In genomic region chr15:62439211-62439610, GRCm38 (mm10) we compare ENCODE assay signal across 16 mouse cellular contexts.
DNase-seq lines count a peak whose midpoint lies in the region; ATAC-seq and TF ChIP-seq lines count a peak whose summit lies in the region.
"Had no signal": no experiment of that assay in that cellular context is flagged by ENCODE, and none has a peak within 500 bp of the region (broad histone marks: within the 10 kb centered on the region; RNA-seq: fewer than 3 reads in every experiment).

No protein-coding gene starts in this region.

- H3K4me1 ChIP-seq in hindbrain, postnatal 0 days (ENCODE audit: insufficient read depth, low read length), result 0 out of 2 replicates have a peak, but pooled peaks cover 5% of the 10 kb centered on the region
- H3K4me1 ChIP-seq in hindbrain, embryonic 10.5 days (replicated peaks), result no peaks in the 10 kb centered on the region
- no peaks in the 10 kb centered on the region for H3K4me1 ChIP-seq in liver, postnatal 0 days (ENCODE audit: insufficient read depth)
- no peaks in the 10 kb centered on the region for H3K4me1 ChIP-seq in forebrain, postnatal 0 days (ENCODE audit: insufficient read depth)
- H3K4me1 ChIP-seq: embryonic facial prominence, embryonic 12.5 days; lung, embryonic 15.5 days; megakaryocyte, embryonic 14.5 days had no signal

- H3K4me2 ChIP-seq in hindbrain, postnatal 0 days (ENCODE audit: low read depth, low read length), result no peak overlapping the region
- no peak overlapping the region for H3K4me2 ChIP-seq in liver, postnatal 0 days (ENCODE audit: low read depth, low read length)
- H3K4me2 ChIP-seq in forebrain, postnatal 0 days (ENCODE audit: low read depth), result no peak overlapping the region
- H3K4me2 ChIP-seq: embryonic facial prominence, embryonic 12.5 days; heart, embryonic 11.5 days; lung, embryonic 15.5 days had no signal

- no peaks in the 10 kb centered on the region for H3K9me3 ChIP-seq in hindbrain, postnatal 0 days (ENCODE audit: low read length)
- H3K9me3 ChIP-seq in hindbrain, embryonic 10.5 days, result no peaks in the 10 kb centered on the region
- no peaks in the 10 kb centered on the region for H3K9me3 ChIP-seq in liver, postnatal 0 days (ENCODE audit: low read length)
- no peaks in the 10 kb centered on the region for H3K9me3 ChIP-seq in forebrain, postnatal 0 days (ENCODE audit: low read length)
- H3K9me3 ChIP-seq: embryonic facial prominence, embryonic 12.5 days; lung, embryonic 15.5 days; megakaryocyte, embryonic 14.5 days had no signal

- WGBS in hindbrain, postnatal 0 days, result 45% methylated on average over 5 of the region's 5 CpGs
- 90% methylated on average over 5 of the region's 5 CpGs for WGBS in hindbrain, embryonic 10.5 days
- WGBS in liver, postnatal 0 days (ENCODE audit: insufficient replicate concordance), result 54% methylated on average over 5 of the region's 5 CpGs
- 61% methylated on average over 5 of the region's 5 CpGs for WGBS in forebrain, postnatal 0 days

- TF ChIP-seq CTCF in hindbrain, postnatal 0 days (IDR thresholded peaks at IDR 0.05; ENCODE audit: low read depth), result no peak
- no peak for TF ChIP-seq CTCF in liver, postnatal 0 days (IDR thresholded peaks at IDR 0.05; ENCODE audit: low read depth)
- no peak for TF ChIP-seq CTCF in forebrain, postnatal 0 days (IDR thresholded peaks at IDR 0.05; ENCODE audit: low read depth)

- no peak for TF ChIP-seq EP300 in liver, postnatal 0 days (IDR thresholded peaks at IDR 0.05; ENCODE audit: low read depth)

- no peak overlapping the region for H3K27ac ChIP-seq in hindbrain, postnatal 0 days
- H3K27ac ChIP-seq in hindbrain, embryonic 10.5 days, result no peak overlapping the region
- no peak overlapping the region for H3K27ac ChIP-seq in liver, postnatal 0 days (ENCODE audit: low read depth)
- no peak overlapping the region for H3K27ac ChIP-seq in forebrain, postnatal 0 days (ENCODE audit: low read depth, low read length)
- H3K27ac ChIP-seq: embryonic facial prominence, embryonic 12.5 days; lung, embryonic 15.5 days had no signal

- H3K4me3 ChIP-seq in hindbrain, postnatal 0 days (ENCODE audit: low read length), result no peak overlapping the region
- H3K4me3 ChIP-seq in hindbrain, embryonic 10.5 days, result no peak overlapping the region
- no peak overlapping the region for H3K4me3 ChIP-seq in liver, postnatal 0 days (ENCODE audit: low read depth, low read length)
- H3K4me3 ChIP-seq in forebrain, postnatal 0 days (ENCODE audit: low read depth, low read length), result no peak overlapping the region
- H3K4me3 ChIP-seq: embryonic facial prominence, embryonic 12.5 days; lung, embryonic 15.5 days; megakaryocyte, embryonic 14.5 days had no signal

- ATAC-seq in hindbrain, postnatal 0 days, result no peak
- ATAC-seq in liver, postnatal 0 days, result no peak
- no peak for ATAC-seq in forebrain, postnatal 0 days
- ATAC-seq: intestine, embryonic 16.5 days had no signal

- H3K9ac ChIP-seq in hindbrain, postnatal 0 days (replicated peaks; ENCODE audit: low read length), result no peak overlapping the region
- no peak overlapping the region for H3K9ac ChIP-seq in liver, postnatal 0 days (replicated peaks)
- no peak overlapping the region for H3K9ac ChIP-seq in forebrain, postnatal 0 days
- H3K9ac ChIP-seq: embryonic facial prominence, embryonic 12.5 days; lung, embryonic 15.5 days had no signal

- peak; percentile 52 for DNase-seq in hindbrain, postnatal 0 days (ENCODE audit: low spot score)
- no peak for DNase-seq in hindbrain, embryonic 10.5 days (ENCODE audit: low spot score)
- peak; percentile 79 for DNase-seq in adipocyte (ENCODE audit: low spot score)
- DNase-seq in embryo, embryonic 10.5 days (ENCODE audit: low spot score), result peak; percentile 30
- DNase-seq in retina, embryonic 14.5 days (ENCODE audit: low spot score), result peak; percentile 8
- DNase-seq in liver, postnatal 0 days, result no peak
- no peak for DNase-seq in forebrain, postnatal 0 days
- DNase-seq: cerebellum, adult 9-11 months; kidney, postnatal 14 days; right cerebral cortex, postnatal 4 days; thymus, adult 18-20 months had no signal

- no peaks in the 10 kb centered on the region for H3K27me3 ChIP-seq in hindbrain, postnatal 0 days (ENCODE audit: insufficient read depth, low read length)
- no peaks in the 10 kb centered on the region for H3K27me3 ChIP-seq in hindbrain, embryonic 10.5 days (ENCODE audit: insufficient read depth, poor library complexity, severe bottlenecking)
- H3K27me3 ChIP-seq in liver, postnatal 0 days (ENCODE audit: insufficient read depth, low read length), result no peaks in the 10 kb centered on the region
- H3K27me3 ChIP-seq in forebrain, postnatal 0 days (ENCODE audit: insufficient read depth, low read length), result no peaks in the 10 kb centered on the region
- H3K27me3 ChIP-seq: embryonic facial prominence, embryonic 12.5 days; lung, embryonic 15.5 days had no signal

- no peaks in the 10 kb centered on the region for H3K36me3 ChIP-seq in hindbrain, postnatal 0 days (ENCODE audit: insufficient read depth, low read length)
- no peaks in the 10 kb centered on the region for H3K36me3 ChIP-seq in hindbrain, embryonic 10.5 days
- H3K36me3 ChIP-seq in liver, postnatal 0 days (replicated peaks; ENCODE audit: insufficient read depth, low read length), result no peaks in the 10 kb centered on the region
- H3K36me3 ChIP-seq in forebrain, postnatal 0 days (ENCODE audit: insufficient read depth), result no peaks in the 10 kb centered on the region
- H3K36me3 ChIP-seq: embryonic facial prominence, embryonic 12.5 days; lung, embryonic 15.5 days had no signal

Comparison
In these comparisons a context has a peak if more than half of its experiments do, and no peak if none do; other contexts are left out.
1. DNase-seq: peak in hindbrain, postnatal 0 days (single experiment), adipocyte (single experiment), embryo, embryonic 10.5 days (single experiment) and retina, embryonic 14.5 days (single experiment); none in hindbrain, embryonic 10.5 days (single experiment), liver, postnatal 0 days (single experiment) and forebrain, postnatal 0 days (single experiment).